In genomic region chr11:48902021-48902420, GRCm38 (mm10) we compare ENCODE assay signal across 15 mouse cellular contexts. TPM values are rescaled to one million over a fixed set of nuclear protein-coding genes. Genes with fewer than 3 reads are reported as not detected.
DNase-seq lines count a peak whose midpoint lies in the region; ATAC-seq and TF ChIP-seq lines count a peak whose summit lies in the region.
"Had no signal": no experiment of that assay in that cellular context is flagged by ENCODE, and none has a peak within 500 bp of the region (broad histone marks: within the 10 kb centered on the region; RNA-seq: fewer than 3 reads in every experiment).

Gene Gm5431, minus strand, starts transcription at chr11:48902214.

- H3K4me3 ChIP-seq in lung, embryonic 14.5 days (ENCODE audit: low read depth, low read length): no peak within 1 kb of the TSS
- H3K4me3 ChIP-seq in liver, postnatal 0 days (ENCODE audit: low read depth, low read length): 0 out of 2 replicates have a peak within 1 kb of the TSS, but pooled peaks have one; percentile 6
- H3K4me3 ChIP-seq in forebrain, embryonic 14.5 days (ENCODE audit: low read depth, low read length): no peak within 1 kb of the TSS
- H3K4me3 ChIP-seq: heart, embryonic 10.5 days; layer of hippocampus, adult 2 months; lung, embryonic 15.5 days had no signal

- no peaks in the 10 kb centered on the region for H3K36me3 ChIP-seq in lung, embryonic 14.5 days (ENCODE audit: insufficient read depth)
- no peaks in the 10 kb centered on the region for H3K36me3 ChIP-seq in liver, postnatal 0 days (replicated peaks; ENCODE audit: insufficient read depth, low read length)
- no peaks in the 10 kb centered on the region for H3K36me3 ChIP-seq in splenic B cell, adult 2 months (ENCODE audit: control insufficient read depth, insufficient read depth, low read length, poor library complexity, severe bottlenecking)
- H3K36me3 ChIP-seq in forebrain, embryonic 14.5 days (ENCODE audit: control insufficient read depth, insufficient read depth, low read length): no peaks in the 10 kb centered on the region
- H3K36me3 ChIP-seq: heart, embryonic 10.5 days; lung, embryonic 15.5 days had no signal

- no peak within 1 kb of the TSS for H3K9ac ChIP-seq in lung, embryonic 14.5 days
- H3K9ac ChIP-seq in liver, postnatal 0 days (replicated peaks): no peak within 1 kb of the TSS
- H3K9ac ChIP-seq in forebrain, embryonic 14.5 days (ENCODE audit: low read length): no peak within 1 kb of the TSS
- H3K9ac ChIP-seq: lung, embryonic 15.5 days had no signal

- H3K9me3 ChIP-seq in lung, embryonic 14.5 days (ENCODE audit: low read depth, low read length): no peaks in the 10 kb centered on the region
- no peaks in the 10 kb centered on the region for H3K9me3 ChIP-seq in liver, postnatal 0 days (ENCODE audit: low read length)
- H3K9me3 ChIP-seq in forebrain, embryonic 14.5 days (replicated peaks; ENCODE audit: control insufficient read depth, low read length): no peaks in the 10 kb centered on the region
- H3K9me3 ChIP-seq: heart, embryonic 10.5 days; lung, embryonic 15.5 days had no signal

- 42% methylated on average over 2 of the region's 2 CpGs for WGBS in lung, embryonic 14.5 days
- WGBS in liver, postnatal 0 days (ENCODE audit: insufficient replicate concordance): 41% methylated on average over 2 of the region's 2 CpGs
- WGBS in forebrain, embryonic 14.5 days: 72% methylated on average over 2 of the region's 2 CpGs

- no peaks in the 10 kb centered on the region for H3K27me3 ChIP-seq in lung, embryonic 14.5 days (ENCODE audit: insufficient read depth, low read length)
- no peaks in the 10 kb centered on the region for H3K27me3 ChIP-seq in liver, postnatal 0 days (ENCODE audit: insufficient read depth, low read length)
- H3K27me3 ChIP-seq in splenic B cell, adult 2 months (ENCODE audit: control insufficient read depth, insufficient read depth, low read length, poor library complexity, severe bottlenecking): no peaks in the 10 kb centered on the region
- H3K27me3 ChIP-seq in forebrain, embryonic 14.5 days (replicated peaks; ENCODE audit: control insufficient read depth, insufficient read depth, low read length): no peaks in the 10 kb centered on the region
- H3K27me3 ChIP-seq: lung, embryonic 15.5 days had no signal

- no peak for ATAC-seq in lung, embryonic 14.5 days (ENCODE audit: insufficient read depth)
- ATAC-seq in liver, postnatal 0 days: peak; percentile 47
- ATAC-seq in forebrain, embryonic 14.5 days: no peak
- ATAC-seq: inflammation-experienced regulatory T-cells, adult 6 months had no signal

- TF ChIP-seq CTCF in lung, embryonic 14.5 days (IDR thresholded peaks at IDR 0.05; ENCODE audit: low read depth): no peak
- TF ChIP-seq CTCF in liver, postnatal 0 days (IDR thresholded peaks at IDR 0.05; ENCODE audit: low read depth): no peak

- no peak within 1 kb of the TSS for H3K27ac ChIP-seq in lung, embryonic 14.5 days (ENCODE audit: low read depth)
- peak within 1 kb of the TSS; percentile 85 for H3K27ac ChIP-seq in liver, postnatal 0 days (ENCODE audit: low read depth)
- H3K27ac ChIP-seq in forebrain, embryonic 14.5 days (ENCODE audit: low read depth, low read length): no peak within 1 kb of the TSS
- H3K27ac ChIP-seq: heart, embryonic 10.5 days; layer of hippocampus, adult 2 months; lung, embryonic 15.5 days had no signal

- no peaks in the 10 kb centered on the region for H3K4me1 ChIP-seq in lung, embryonic 14.5 days (ENCODE audit: insufficient read depth)
- peaks cover 10% of the 10 kb centered on the region; the same call in 1 of the 2 replicates for H3K4me1 ChIP-seq in liver, postnatal 0 days (ENCODE audit: insufficient read depth)
- H3K4me1 ChIP-seq in forebrain, embryonic 14.5 days (ENCODE audit: control insufficient read depth, insufficient read depth, low read length): no peaks in the 10 kb centered on the region
- H3K4me1 ChIP-seq: heart, embryonic 10.5 days; lung, embryonic 15.5 days had no signal

- no peak within 1 kb of the TSS for H3K4me2 ChIP-seq in lung, embryonic 14.5 days
- H3K4me2 ChIP-seq in liver, postnatal 0 days (ENCODE audit: low read depth, low read length): peak within 1 kb of the TSS; percentile 35
- no peak within 1 kb of the TSS for H3K4me2 ChIP-seq in forebrain, embryonic 14.5 days (ENCODE audit: low read length)
- H3K4me2 ChIP-seq: lung, embryonic 15.5 days had no signal

- peak; percentile 6 for DNase-seq in adrenal gland, postnatal 14 days
- no peak for DNase-seq in adrenal gland, adult 18-20 months (ENCODE audit: low spot score in 2 of 2)
- peak; percentile 11 for DNase-seq in lung, embryonic 14.5 days
- no peak for DNase-seq in lung, postnatal 4 days
- DNase-seq in liver, postnatal 0 days: no peak
- DNase-seq in splenic B cell, adult 2 months (ENCODE audit: low read depth, low spot score): peak; percentile 62
- no peak for DNase-seq in forebrain, embryonic 14.5 days (ENCODE audit: low spot score)
- no peak for DNase-seq in MN1 (ENCODE audit: low spot score)
- DNase-seq: adrenal gland, postnatal 25 days; cerebellum, adult 9-11 months; heart, postnatal 4 days had no signal

- TF ChIP-seq EP300 in liver, postnatal 0 days (IDR thresholded peaks at IDR 0.05; ENCODE audit: low read depth): no peak

RNA-seq across cellular contexts. Expression of gene Gm5431, which starts in this region (rescaled TPM):
- total RNA-seq in adrenal gland, postnatal 14 days (2021): 0.96 and 1.8 TPM in 2 replicates
- total RNA-seq in adrenal gland, adult 18-20 months (2021): 1 to 10 TPM; 1.9 to 4.4 TPM
- polyA plus RNA-seq in lung, embryonic 14.5 days (2014; fragmentation: Nextera tagmentation; extraction: Ambion mirVana): 0.17 and 0.20 TPM in 2 replicates
- polyA plus RNA-seq in liver, postnatal 0 days (2015; fragmentation: Nextera tagmentation; extraction: Ambion mirVana): 0.66 and 0.86 TPM in 2 replicates
- 0.13 and 0.17 TPM in 2 replicates for polyA plus RNA-seq in forebrain, embryonic 14.5 days (2014; fragmentation: Nextera tagmentation; extraction: Ambion mirVana)

Comparison
In these comparisons a context has a peak if more than half of its experiments do, and no peak if none do; other contexts are left out.
1. DNase-seq: peak in adrenal gland, postnatal 14 days (single experiment) and splenic B cell, adult 2 months (single experiment); none in adrenal gland, adult 18-20 months (0 of 2), lung, postnatal 4 days (0 of 2), liver, postnatal 0 days (single experiment), forebrain, embryonic 14.5 days (single experiment) and MN1 (single experiment).
2. Peak in DNase-seq in lung, embryonic 14.5 days; RNA of the gene not detected or under 1 TPM.
3. Peak in ATAC-seq, H3K4me3 ChIP-seq, H3K27ac ChIP-seq and H3K4me2 ChIP-seq in liver, postnatal 0 days; RNA of the gene not detected or under 1 TPM.